Mouse (Mus musculus) stomach, embryonic 14.5 days (tissue): ENCODE results near the gene Defb42. TPM values are rescaled to one million over a fixed set of nuclear protein-coding genes. Genes with fewer than 3 reads are reported as not detected.
A peak's percentile ranks its signal among the peaks of the same experiment; 100 is the strongest.

Experiments used
- ATAC-seq: fragments of 200-750 bp; cut with Nextera tagmentation; 2 replicates; pipeline ENCODE4 v1.8.0; 2017; ENCODE audit warnings: low read depth, moderate TSS enrichment; ENCODE audit not compliant: insufficient number of reproducible peaks, insufficient read depth, low FRiP score
- H3K27ac ChIP-seq: fragments of 300-500 bp; sonication (generic); 2 replicates; pipeline ENCODE4 v1.5.1; 2014; ENCODE audit warnings: mild to moderate bottlenecking, low read length, moderate library complexity, mixed read lengths
- H3K27me3 ChIP-seq: fragments of 300-500 bp; sonication (generic); 2 replicates; pipeline ENCODE4 v1.6.1; 2014; ENCODE audit warnings: low read length, control low read depth, mixed read lengths; ENCODE audit not compliant: control insufficient read depth, insufficient read depth
- H3K36me3 ChIP-seq: fragments of 300-500 bp; sonication (generic); 2 replicates; pipeline ENCODE4 v1.6.1; 2014; ENCODE audit warnings: mild to moderate bottlenecking, control low read depth, low read length, moderate library complexity, mixed read lengths; ENCODE audit not compliant: control insufficient read depth, insufficient read depth
- H3K4me1 ChIP-seq: fragments of 300-500 bp; sonication (generic); 2 replicates; pipeline ENCODE4 v1.6.1; 2014; ENCODE audit warnings: low read length, control low read depth, mixed read lengths; ENCODE audit not compliant: control insufficient read depth, insufficient read depth
- H3K4me2 ChIP-seq: fragments of 300-500 bp; sonication (generic); replicated peaks from 2 replicates; pipeline ENCODE4 v1.6.1; 2014; ENCODE audit warnings: low read depth, low read length, control low read depth
- H3K4me3 ChIP-seq: fragments of 300-500 bp; sonication (generic); 2 replicates; pipeline ENCODE4 v1.5.1; 2014; ENCODE audit warnings: low read depth, low read length, control low read depth
- H3K9ac ChIP-seq: fragments of 300-500 bp; sonication (generic); replicated peaks from 2 replicates; pipeline ENCODE4 v1.6.1; 2014; ENCODE audit warnings: low read depth, mild to moderate bottlenecking, control low read depth, low read length, moderate library complexity, mixed read lengths
- H3K9me3 ChIP-seq: fragments of 300-500 bp; sonication (generic); 2 replicates; pipeline ENCODE4 v1.6.1; 2016; ENCODE audit warnings: low read depth, low read length, control low read depth; ENCODE audit not compliant: control insufficient read depth
- WGBS: fragments of 180-500 bp; shearing (Covaris S2); extraction: QIAGEN DNeasy Blood & Tissue Kit; methylation state at CpG from one replicate; pipeline ENCODE4 v1.1.7; 2014; 5-methylcytosine and 5-hydroxymethylcytosine counted together
- polyA plus RNA-seq: library from polyadenylated mRNA; unstranded; fragments of >200 nt; fragmentation: Nextera tagmentation; extraction: Ambion mirVana; gene quantifications from 2 replicates; pipeline ENCODE4 v1.2.1, GENCODE M21; 2014

Defb42 gene
- polyA plus RNA-seq, 1 experiment from 2014 or later: not detected

- Histone ChIP-seq H3K36me3 (no peaks in the 10 kb centered on the region), H3K9ac (no peak overlapping the region), H3K4me2 (no peak overlapping the region), H3K4me1 (no peaks in the 10 kb centered on the region), H3K9me3 (no peaks in the 10 kb centered on the region), H3K27me3 (no peaks in the 10 kb centered on the region), H3K4me3 (no peak overlapping the region), H3K27ac (no peak overlapping the region)
- ATAC-seq: no peak
- 33% methylated on average over 5 of the region's 5 CpGs for WGBS
Measured at GRCm38 (mm10) chr14:63050769-63051168, 4.0 kb downstream of the Defb42 start.

DNA sequence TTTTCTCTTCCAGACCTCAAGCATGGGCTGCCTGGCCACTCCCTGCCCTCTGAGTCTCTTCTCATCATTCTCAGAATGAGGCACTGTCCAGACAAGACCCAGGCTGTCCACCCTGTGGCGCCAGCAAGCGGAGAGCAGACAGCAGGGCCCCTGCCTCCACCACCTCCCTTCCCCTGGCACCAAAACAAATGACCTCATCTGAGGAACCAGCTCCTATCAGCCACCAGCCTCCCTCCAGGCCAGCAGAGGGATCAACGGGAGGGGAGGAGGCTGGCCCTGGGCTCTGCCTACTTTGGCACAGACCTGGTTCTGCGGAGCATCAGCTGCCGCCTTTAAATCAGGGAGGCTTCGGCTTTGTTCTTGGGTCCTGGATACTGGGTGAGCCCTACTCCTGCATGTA lies 7.9 kb downstream of the Defb42 start:
- no peak overlapping the region for H3K9ac ChIP-seq
- H3K27me3 ChIP-seq: no peaks in the 10 kb centered on the region
- no peaks in the 10 kb centered on the region for H3K36me3 ChIP-seq
- no peak overlapping the region for H3K4me3 ChIP-seq
- no peaks in the 10 kb centered on the region for H3K9me3 ChIP-seq
- H3K27ac ChIP-seq: no peak overlapping the region
- H3K4me1 ChIP-seq: no peaks in the 10 kb centered on the region
- peak; percentile 65; the same call in 1 of the 2 replicates for ATAC-seq
- H3K4me2 ChIP-seq: no peak overlapping the region
- 28% methylated on average over 6 of the region's 6 CpGs for WGBS

DNA sequence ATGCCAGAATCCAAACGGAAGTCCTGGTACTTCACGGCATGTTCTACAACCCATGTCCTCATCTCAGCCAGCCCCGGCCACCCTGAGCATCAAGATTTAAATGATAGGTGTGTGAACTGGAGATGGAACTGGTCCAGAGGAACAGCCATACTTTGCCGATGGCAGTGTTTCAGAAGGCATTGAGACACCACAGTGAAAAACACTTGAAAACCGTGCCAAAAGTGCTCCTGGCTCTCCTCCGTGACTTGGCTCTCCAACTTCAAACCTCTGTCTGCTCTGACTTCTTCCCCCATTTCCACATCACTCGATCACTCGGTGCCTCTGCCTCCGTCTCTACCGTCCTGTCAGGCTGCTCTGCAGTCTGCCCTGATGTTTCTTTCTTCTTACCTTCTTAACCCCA lies 13.6 kb downstream of the Defb42 start:
- Histone ChIP-seq H3K9ac (no peak overlapping the region), H3K27me3 (no peaks in the 10 kb centered on the region), H3K9me3 (no peaks in the 10 kb centered on the region), H3K4me3 (no peak overlapping the region), H3K4me2 (no peak overlapping the region), H3K4me1 (no peaks in the 10 kb centered on the region), H3K36me3 (no peaks in the 10 kb centered on the region), H3K27ac (no peak overlapping the region)
- WGBS: 71% methylated on average over 10 of the region's 10 CpGs
- no peak for ATAC-seq

DNA sequence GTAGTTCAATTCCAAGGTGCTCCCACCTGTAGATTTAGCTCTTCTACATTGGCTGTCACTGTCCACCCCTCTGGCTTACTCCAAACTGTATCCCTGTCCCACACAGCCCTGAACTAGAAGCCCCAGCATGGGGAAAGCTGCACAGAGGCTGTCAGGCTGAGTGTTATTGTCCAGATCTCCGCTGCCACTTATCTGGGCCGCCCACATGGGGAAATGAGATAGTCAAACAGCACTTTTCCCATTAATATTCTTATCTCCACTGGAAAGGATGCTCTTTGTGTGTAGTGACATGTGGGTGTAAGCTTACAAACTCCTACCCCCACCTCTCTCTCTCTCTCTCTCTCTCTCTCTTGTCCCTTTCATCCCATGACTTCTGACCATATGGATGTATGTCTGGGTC lies 15.4 kb downstream of the Defb42 start:
- WGBS: 55% methylated on average over 2 of the region's 2 CpGs
- Histone ChIP-seq H3K36me3 (no peaks in the 10 kb centered on the region), H3K4me2 (no peak overlapping the region), H3K27ac (no peak overlapping the region), H3K4me1 (no peaks in the 10 kb centered on the region), H3K27me3 (no peaks in the 10 kb centered on the region), H3K4me3 (no peak overlapping the region), H3K9me3 (no peaks in the 10 kb centered on the region), H3K9ac (no peak overlapping the region)
- no peak; the same call in 1 of the 2 replicates for ATAC-seq

GRCm38 (mm10) chr14:63065391-63065790 lies 18.6 kb downstream of the Defb42 start:
- Histone ChIP-seq H3K4me2 (no peak overlapping the region), H3K36me3 (no peaks in the 10 kb centered on the region), H3K9ac (no peak overlapping the region), H3K27ac (no peak overlapping the region), H3K27me3 (no peaks in the 10 kb centered on the region), H3K4me1 (no peaks in the 10 kb centered on the region), H3K4me3 (no peak overlapping the region), H3K9me3 (no peaks in the 10 kb centered on the region)
- no peak for ATAC-seq
- 79% methylated on average over 5 of the region's 5 CpGs for WGBS

GRCm38 (mm10) chr14:63066630-63067310 lies 20.0 kb downstream of the Defb42 start:
- no peak overlapping the region for H3K9ac ChIP-seq
- H3K27ac ChIP-seq: no peak overlapping the region
- H3K36me3 ChIP-seq: no peaks in the 10 kb centered on the region
- ATAC-seq: no peak
- no peaks in the 10 kb centered on the region for H3K27me3 ChIP-seq
- 27% methylated on average over 16 of the region's 16 CpGs for WGBS
- H3K9me3 ChIP-seq: no peaks in the 10 kb centered on the region
- no peak overlapping the region for H3K4me3 ChIP-seq
- H3K4me1 ChIP-seq: no peaks in the 10 kb centered on the region
- H3K4me2 ChIP-seq: no peak overlapping the region

DNA sequence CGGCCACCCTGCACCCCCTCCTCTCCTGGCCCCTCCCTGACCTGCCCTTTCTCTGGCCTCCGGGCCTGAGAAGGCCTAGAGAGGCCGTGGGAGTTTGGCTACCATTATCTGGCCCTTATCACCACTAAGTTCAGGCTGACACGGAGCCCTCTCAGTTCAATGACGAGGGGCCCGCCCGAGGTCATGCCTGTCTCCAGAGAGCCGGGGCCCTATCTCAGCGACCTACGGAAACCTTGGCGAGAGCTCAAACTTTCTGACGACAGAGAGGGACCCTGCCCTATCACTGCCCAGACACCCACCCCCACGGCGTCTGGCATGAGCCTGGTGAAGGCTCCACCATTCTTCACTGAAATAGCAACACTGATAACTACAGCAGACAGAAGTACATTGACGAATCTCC lies 20.9 kb downstream of the Defb42 start:
- peak; percentile 53; the same call in 1 of the 2 replicates for ATAC-seq
- no peak overlapping the region for H3K4me2 ChIP-seq
- H3K9me3 ChIP-seq: no peaks in the 10 kb centered on the region

More for the DNA sequence above, 20.9 kb downstream of the Defb42 start:
- Histone ChIP-seq H3K36me3 (no peaks in the 10 kb centered on the region), H3K27me3 (no peaks in the 10 kb centered on the region), H3K27ac (no peak overlapping the region), H3K9ac (no peak overlapping the region), H3K4me1 (no peaks in the 10 kb centered on the region), H3K4me3 (no peak overlapping the region)
- WGBS: 24% methylated on average over 15 of the region's 15 CpGs
